Mouse (Mus musculus) erythroblast, embryonic 14.5 days (primary cell): ENCODE measurements around the gene Cnnm1.

Experiments used
- GATA1 ChIP-seq: IDR thresholded peaks from 2 replicates; pipeline ENCODE4 v1.6.1; 2012; ENCODE audit warnings: low read length, inconsistent platforms, mixed read lengths
- TAL1 ChIP-seq: IDR thresholded peaks from 3 replicates; pipeline ENCODE4 v1.6.1; 2012; ENCODE audit warnings: low read length, inconsistent platforms, mixed read lengths

DNA sequence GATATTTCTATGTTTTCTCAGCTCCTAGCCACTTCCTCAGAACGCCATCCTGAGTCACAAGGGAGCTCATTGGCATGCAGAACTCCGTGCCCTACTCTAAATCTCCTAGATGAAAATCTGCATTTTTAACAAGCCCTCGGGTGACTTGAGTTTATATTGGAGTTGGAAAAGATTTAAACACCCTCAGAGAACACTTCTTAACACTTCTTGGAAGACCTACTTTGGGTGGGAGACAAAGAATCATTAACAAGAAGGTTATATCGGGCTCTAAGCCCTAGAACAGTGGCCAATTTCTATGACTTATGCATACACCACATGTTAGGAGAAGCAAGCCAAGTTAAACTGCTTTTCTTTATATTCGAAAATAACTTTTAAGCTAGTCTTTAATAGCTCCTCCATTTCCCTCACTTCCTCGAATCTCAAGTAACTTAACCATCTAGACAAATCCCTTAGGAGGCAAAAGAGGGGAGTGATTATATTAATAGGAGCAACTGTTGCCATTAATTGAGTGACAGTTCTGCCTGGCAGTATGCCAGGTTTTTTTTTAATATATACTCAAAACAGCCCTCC lies 4.5 kb downstream of the Cnnm1 start:
- TF ChIP-seq GATA1 (no peak), TAL1 (no peak)
